Mouse (Mus musculus): Measurements from ENCODE around the gene Sp6. TPM values are rescaled to one million over a fixed set of nuclear protein-coding genes. Genes with fewer than 3 reads are reported as not detected.
A peak's percentile ranks its signal among the peaks of the same experiment; 100 is the strongest.

The Sp6 gene
- polyA plus RNA-seq, 1 experiment, result 1.4 TPM

GRCm38 (mm10) chr11:97066656-97067360, 53.6 kb downstream of the Sp6 start:
- no peak for DNase-seq
- Histone ChIP-seq H3K4me3 (replicated peaks; ENCODE audit: insufficient read depth, low read depth, low read length) (no peak overlapping the region), H3K4me1 (ENCODE audit: control insufficient read depth, insufficient read depth, low read length) (peaks cover 4% of the 10 kb centered on the region; the same call in 1 of the 2 replicates), H3K27me3 (ENCODE audit: control insufficient read depth, insufficient read depth, low read length) (no peaks in the 10 kb centered on the region), H3K27ac (ENCODE audit: insufficient read depth, low read length) (no peak overlapping the region)
- no peak for TF ChIP-seq CTCF (IDR thresholded peaks at IDR 0.05; ENCODE audit: borderline replicate concordance, insufficient read depth, low read depth, low read length)
- 63% methylated on average over 22 of the region's 22 CpGs for WGBS

- 10% methylated on average over 1 of the region's 1 CpGs for WGBS
- H3K4me3 ChIP-seq (replicated peaks; ENCODE audit: insufficient read depth, low read depth, low read length), result no peak overlapping the region
- no peak overlapping the region for H3K27ac ChIP-seq (ENCODE audit: insufficient read depth, low read length)
- H3K4me1 ChIP-seq (ENCODE audit: control insufficient read depth, insufficient read depth, low read length), result peaks cover 4% of the 10 kb centered on the region; the same call in 1 of the 2 replicates
- DNase-seq, result no peak
- no peaks in the 10 kb centered on the region for H3K27me3 ChIP-seq (ENCODE audit: control insufficient read depth, insufficient read depth, low read length)
- TF ChIP-seq POLR2A (IDR thresholded peaks at IDR 0.05; ENCODE audit: borderline replicate concordance, insufficient read depth, low read length), result no peak
- no peak for TF ChIP-seq CTCF (IDR thresholded peaks at IDR 0.05; ENCODE audit: borderline replicate concordance, insufficient read depth, low read depth, low read length)
Measured at GRCm38 (mm10) chr11:97069333-97069732, 56.1 kb downstream of the Sp6 start.

DNA sequence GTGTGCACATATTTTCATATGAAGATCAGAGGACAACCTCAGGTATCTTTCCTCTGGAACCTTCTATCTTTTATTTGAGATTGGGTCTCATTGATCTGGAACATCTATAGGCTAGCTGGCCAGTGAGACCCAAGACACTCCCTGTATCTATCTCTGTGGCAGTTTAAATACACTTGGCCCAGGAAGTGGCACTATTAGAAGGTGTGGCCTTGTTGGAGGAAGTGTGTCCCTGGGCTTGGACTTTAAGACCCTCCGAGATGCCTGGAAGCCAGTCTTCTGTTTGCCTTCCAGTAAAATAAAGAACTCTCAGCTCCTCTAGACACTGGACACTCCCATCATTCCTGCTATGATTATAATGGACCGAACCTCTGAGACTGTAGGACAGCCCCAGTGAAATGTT, 56.6 kb downstream of the Sp6 start:
- DNase-seq, result no peak
- WGBS, result 87% methylated on average over 2 of the region's 2 CpGs
- Histone ChIP-seq H3K27ac (ENCODE audit: insufficient read depth, low read length) (no peak overlapping the region), H3K4me1 (ENCODE audit: control insufficient read depth, insufficient read depth, low read length) (peaks cover 4% of the 10 kb centered on the region; the same call in 1 of the 2 replicates), H3K27me3 (ENCODE audit: control insufficient read depth, insufficient read depth, low read length) (no peaks in the 10 kb centered on the region), H3K4me3 (replicated peaks; ENCODE audit: insufficient read depth, low read depth, low read length) (no peak overlapping the region)
- TF ChIP-seq CTCF (IDR thresholded peaks at IDR 0.05; ENCODE audit: borderline replicate concordance, insufficient read depth, low read depth, low read length), result no peak
- TF ChIP-seq POLR2A (IDR thresholded peaks at IDR 0.05; ENCODE audit: borderline replicate concordance, insufficient read depth, low read length), result no peak

DNA sequence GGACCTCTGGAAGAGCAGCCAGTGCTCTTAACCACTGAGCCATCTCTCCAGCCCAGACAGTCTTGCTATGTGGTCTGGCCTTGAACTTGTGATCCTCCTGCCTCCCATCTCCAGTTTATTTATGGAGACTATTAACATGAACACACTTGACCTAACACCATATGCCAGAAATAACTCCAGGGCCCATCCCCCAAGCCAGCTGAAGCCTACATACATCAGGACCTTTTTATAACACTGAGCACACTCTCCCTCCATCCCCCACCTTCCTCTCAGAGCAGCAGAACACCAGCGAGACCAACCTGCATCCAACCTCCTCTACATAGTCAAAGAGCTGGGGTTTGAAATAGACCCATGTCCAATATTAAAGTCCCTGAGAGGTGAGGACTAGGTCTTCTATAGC, 57.9 kb downstream of the Sp6 start:
- H3K27ac ChIP-seq (ENCODE audit: insufficient read depth, low read length), result no peak overlapping the region
- no peak for DNase-seq
- no peak overlapping the region for H3K4me3 ChIP-seq (replicated peaks; ENCODE audit: insufficient read depth, low read depth, low read length)
- H3K4me1 ChIP-seq (ENCODE audit: control insufficient read depth, insufficient read depth, low read length), result peaks cover 4% of the 10 kb centered on the region; the same call in 1 of the 2 replicates
- TF ChIP-seq POLR2A (IDR thresholded peaks at IDR 0.05; ENCODE audit: borderline replicate concordance, insufficient read depth, low read length), result no peak
- no peak for TF ChIP-seq CTCF (IDR thresholded peaks at IDR 0.05; ENCODE audit: borderline replicate concordance, insufficient read depth, low read depth, low read length)
- WGBS, result 90% methylated on average over 1 of the region's 1 CpGs
- H3K27me3 ChIP-seq (ENCODE audit: control insufficient read depth, insufficient read depth, low read length), result no peaks in the 10 kb centered on the region

GRCm38 (mm10) chr11:97072533-97072932, 59.3 kb downstream of the Sp6 start:
- H3K4me1 ChIP-seq (ENCODE audit: control insufficient read depth, insufficient read depth, low read length), result peaks cover 4% of the 10 kb centered on the region; the same call in 1 of the 2 replicates
- no peak overlapping the region for H3K27ac ChIP-seq (ENCODE audit: insufficient read depth, low read length)
- DNase-seq, result peak in 1 of 2 experiments; percentile 38
- H3K4me3 ChIP-seq (replicated peaks; ENCODE audit: insufficient read depth, low read depth, low read length), result no peak overlapping the region
- no peaks in the 10 kb centered on the region for H3K27me3 ChIP-seq (ENCODE audit: control insufficient read depth, insufficient read depth, low read length)
- WGBS, result 29% methylated on average over 3 of the region's 3 CpGs
- TF ChIP-seq CTCF (IDR thresholded peaks at IDR 0.05; ENCODE audit: borderline replicate concordance, insufficient read depth, low read depth, low read length) (peak; percentile 61), POLR2A (IDR thresholded peaks at IDR 0.05; ENCODE audit: borderline replicate concordance, insufficient read depth, low read length) (no peak)

DNA sequence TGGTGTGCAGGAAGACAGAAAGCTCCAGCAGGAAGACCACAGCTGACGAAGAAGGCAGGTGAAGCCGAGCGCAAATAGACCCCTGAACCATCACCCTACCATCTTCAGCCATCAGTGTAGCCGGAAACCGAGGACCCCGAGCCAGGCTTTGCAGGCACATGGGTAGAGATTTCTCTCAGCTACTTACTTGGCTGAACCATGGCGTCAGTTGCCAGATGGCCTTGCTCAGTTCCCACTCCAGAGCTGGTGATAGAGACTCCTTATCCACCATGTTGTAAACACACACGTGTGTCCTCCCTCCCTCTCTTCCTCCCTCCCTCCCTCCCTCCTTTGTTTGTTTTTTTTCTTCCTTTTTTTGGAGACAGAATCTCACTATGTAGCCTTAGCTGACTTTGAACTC, 61.0 kb downstream of the Sp6 start:
- Histone ChIP-seq H3K27ac (ENCODE audit: insufficient read depth, low read length) (no peak overlapping the region), H3K4me1 (ENCODE audit: control insufficient read depth, insufficient read depth, low read length) (peaks cover 3% of the 10 kb centered on the region; the same call in 1 of the 2 replicates), H3K27me3 (ENCODE audit: control insufficient read depth, insufficient read depth, low read length) (no peaks in the 10 kb centered on the region), H3K4me3 (replicated peaks; ENCODE audit: insufficient read depth, low read depth, low read length) (no peak overlapping the region)
- 68% methylated on average over 8 of the region's 8 CpGs for WGBS
- TF ChIP-seq CTCF (IDR thresholded peaks at IDR 0.05; ENCODE audit: borderline replicate concordance, insufficient read depth, low read depth, low read length) (no peak), POLR2A (IDR thresholded peaks at IDR 0.05; ENCODE audit: borderline replicate concordance, insufficient read depth, low read length) (no peak)
- no peak for DNase-seq

Other genes with a start within 250 kb of the Sp6 start
- 38.5 and 38.9 TPM in 2 replicates for gene Snx11, start 235.8 kb upstream of the Sp6 start, polyA plus RNA-seq (2012; rRNA removed)
- gene Cbx1, start 224.3 kb upstream of the Sp6 start, polyA plus RNA-seq (2012; rRNA removed), result 37.9 and 40.7 TPM in 2 replicates
- 183 and 215 TPM in 2 replicates for gene Nfe2l1, start 183.4 kb upstream of the Sp6 start, polyA plus RNA-seq (2012; rRNA removed)
- gene Copz2, start 163.5 kb upstream of the Sp6 start, polyA plus RNA-seq (2012; rRNA removed), result 9.5 and 10.9 TPM in 2 replicates
- 40.7 and 41.2 TPM in 2 replicates for gene Cdk5rap3, start 96.9 kb upstream of the Sp6 start, polyA plus RNA-seq (2012; rRNA removed)
- gene Prr15l, start 85.3 kb upstream of the Sp6 start, polyA plus RNA-seq (2012; rRNA removed), result not detected in 2 replicates
- gene Pnpo, start 69.4 kb upstream of the Sp6 start, polyA plus RNA-seq (2012; rRNA removed), result 55.4 and 59.5 TPM in 2 replicates
- gene Sp2, start 30.4 kb upstream of the Sp6 start, polyA plus RNA-seq (2012; rRNA removed), result 15.4 and 18.4 TPM in 2 replicates
- gene Scrn2, start 16.5 kb downstream of the Sp6 start, polyA plus RNA-seq (2012; rRNA removed), result 12.2 and 13.9 TPM in 2 replicates
- gene Lrrc46, start 28.0 kb downstream of the Sp6 start, polyA plus RNA-seq (2012; rRNA removed), result 1.2 and 1.4 TPM in 2 replicates
- 83.5 and 88.5 TPM in 2 replicates for gene Mrpl10, start 28.2 kb downstream of the Sp6 start, polyA plus RNA-seq (2012; rRNA removed)
- gene Osbpl7, start 37.2 kb downstream of the Sp6 start, polyA plus RNA-seq (2012; rRNA removed), result 25.5 and 26.5 TPM in 2 replicates
- 0.03 TPM in 2 replicates for gene Tbx21, start 101.9 kb downstream of the Sp6 start, polyA plus RNA-seq (2012; rRNA removed)
- gene Tbkbp1, start 138.1 kb downstream of the Sp6 start, polyA plus RNA-seq (2012; rRNA removed), result 94.3 and 97.7 TPM in 2 replicates
- 82.0 and 83.9 TPM in 2 replicates for gene Kpnb1, start 174.5 kb downstream of the Sp6 start, polyA plus RNA-seq (2012; rRNA removed)

Measured in cerebellum, adult 2 months (tissue).